Mouse (Mus musculus): Measurements from ENCODE around the gene Csad.
"Not testable (repeated sequence)": the region's sequence is repeated elsewhere in the genome, so short reads cannot be mapped to it uniquely, and the experiment has no call there.

The Csad gene

DNA sequence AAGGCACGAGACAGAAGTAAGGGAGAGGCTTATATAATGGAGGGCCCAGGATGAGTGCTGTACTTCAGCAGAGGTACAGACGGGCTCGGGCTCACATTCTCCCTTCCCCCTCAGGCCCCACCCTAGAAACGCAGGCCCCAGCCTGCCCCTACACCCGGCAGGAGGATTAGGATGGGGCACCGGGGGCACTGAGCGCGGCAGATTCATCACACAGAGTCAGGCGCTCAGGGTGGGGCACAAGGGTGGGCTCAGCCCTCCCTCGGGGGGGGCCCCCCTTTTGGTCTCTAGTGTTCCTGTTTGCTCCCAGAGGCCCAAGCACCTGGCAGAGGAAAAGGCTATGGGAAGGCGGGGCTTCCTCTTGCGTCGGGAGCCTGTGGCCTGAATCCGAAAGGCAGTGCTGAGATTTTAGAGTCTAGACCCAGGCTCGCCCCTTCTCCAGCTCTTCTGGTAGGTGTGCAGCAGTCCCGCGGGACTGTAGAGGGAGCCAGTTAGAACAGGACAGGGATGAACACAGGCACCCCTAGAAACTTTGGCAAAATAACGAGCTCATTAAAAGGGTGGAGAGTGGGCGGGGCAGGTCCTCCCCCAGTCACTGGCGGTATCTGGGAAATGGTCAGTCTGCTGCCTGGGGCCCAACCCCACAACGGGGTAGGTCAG lies 31.0 kb upstream of the Csad start:
- no peak for DNase-seq (ENCODE audit: extremely low read depth, insufficient read length, low spot score)

DNA sequence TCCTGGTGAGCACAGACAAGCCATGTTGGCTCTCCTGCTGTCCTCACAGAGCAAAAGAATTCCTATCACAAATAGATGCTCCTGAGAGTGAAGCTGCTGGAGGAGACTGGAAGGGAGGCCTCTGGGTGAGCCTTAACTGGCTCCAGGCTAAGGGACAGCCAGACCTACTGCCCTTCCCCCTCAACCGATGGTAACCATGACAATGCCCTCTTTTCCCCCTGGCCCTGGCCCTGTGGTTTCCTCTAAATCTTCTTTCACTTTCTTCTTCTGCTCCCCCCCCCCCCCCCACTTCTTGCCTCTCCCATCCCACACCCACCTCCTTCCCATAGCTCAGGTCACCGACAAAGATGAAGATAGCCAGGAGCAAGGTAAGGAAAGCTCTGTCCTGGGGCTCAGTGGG lies 29.4 kb upstream of the Csad start:
- no peak for DNase-seq (ENCODE audit: extremely low read depth, insufficient read length, low spot score)

DNA sequence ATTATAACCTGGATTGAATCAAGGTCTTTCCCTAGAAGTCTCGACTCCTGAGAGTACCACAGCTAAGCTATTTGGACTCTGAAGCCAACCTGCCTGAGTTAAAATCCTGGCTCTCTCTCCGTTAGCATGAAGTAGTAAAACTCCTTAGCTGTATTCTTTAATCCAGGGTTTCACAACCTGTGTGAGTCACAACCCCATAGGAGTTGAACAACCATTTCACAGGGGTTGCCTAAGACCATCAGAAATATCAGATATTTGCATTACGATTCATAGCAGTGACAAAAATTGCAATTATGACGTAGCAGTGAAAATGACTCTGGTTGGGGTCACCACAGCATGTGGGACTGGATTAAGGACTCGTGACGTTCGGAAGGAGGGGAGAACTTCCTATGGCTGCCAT lies 28.2 kb upstream of the Csad start:
- no peak for DNase-seq (ENCODE audit: extremely low read depth, insufficient read length, low spot score)

- no peak for DNase-seq (ENCODE audit: extremely low read depth, insufficient read length, low spot score)
Measured at GRCm38 (mm10) chr15:102231748-102232147, 27.2 kb upstream of the Csad start, which contains the start of gene Itgb7. Itgb7 (minus strand) TSS chr15:102231944.

- peak; percentile 81 for DNase-seq (ENCODE audit: extremely low read depth, insufficient read length, low spot score)
Measured at GRCm38 (mm10) chr15:102230408-102231321, 26.1 kb upstream of the Csad start.

DNA sequence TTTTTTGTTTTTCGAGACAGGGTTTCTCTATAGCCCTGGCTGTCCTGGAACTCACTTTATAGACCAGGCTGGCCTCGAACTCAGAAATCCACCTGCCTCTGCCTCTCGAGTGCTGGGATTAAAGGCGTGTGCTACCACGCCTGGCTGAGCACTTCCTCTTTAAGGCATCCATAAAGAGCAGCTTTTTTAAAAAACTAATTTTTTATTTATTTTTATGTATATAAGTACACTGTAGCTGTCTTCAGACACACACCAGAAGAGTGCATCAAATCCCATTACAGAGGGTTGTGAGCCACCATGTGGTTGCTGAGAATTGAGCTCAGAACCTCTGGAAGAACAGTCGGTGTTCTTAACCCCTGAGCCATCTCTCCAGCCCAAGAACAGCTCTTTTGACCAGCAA lies 21.1 kb upstream of the Csad start:
- DNase-seq (ENCODE audit: extremely low read depth, insufficient read length, low spot score) = not testable (repeated sequence)

DNA sequence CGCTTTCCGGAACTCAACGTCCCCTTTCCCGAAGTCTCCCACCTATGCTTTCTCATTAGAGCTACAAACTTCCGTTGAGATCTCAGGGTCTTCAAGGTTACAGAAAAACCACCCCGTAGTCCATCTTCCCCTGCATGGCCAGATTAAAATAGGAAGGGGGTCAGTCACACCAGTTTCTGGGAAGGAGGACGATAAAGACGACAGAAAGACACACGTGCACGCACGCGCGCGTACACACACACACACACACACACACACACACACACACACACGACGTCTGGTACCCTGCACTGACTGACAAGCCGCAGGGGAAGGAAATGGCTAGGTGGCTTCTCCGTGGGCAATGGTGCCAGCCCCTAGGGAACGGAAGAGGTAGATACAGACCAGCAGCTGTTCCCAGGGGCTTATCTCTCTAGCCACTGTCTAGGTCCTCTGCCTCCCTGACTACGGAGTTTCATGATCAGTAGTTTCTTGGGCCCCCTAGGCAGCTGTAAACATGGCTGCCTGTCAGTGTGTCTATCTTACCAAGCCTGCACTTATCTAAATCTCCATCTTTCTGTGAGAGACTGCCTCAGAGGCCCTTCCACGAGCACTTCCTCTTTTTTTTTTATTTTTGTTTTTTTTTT lies 20.6 kb upstream of the Csad start:
- DNase-seq (ENCODE audit: extremely low read depth, insufficient read length, low spot score) = no peak

- DNase-seq (ENCODE audit: extremely low read depth, insufficient read length, low spot score) = peak; percentile 50
Measured at GRCm38 (mm10) chr15:102224186-102224991, 19.9 kb upstream of the Csad start.

DNA sequence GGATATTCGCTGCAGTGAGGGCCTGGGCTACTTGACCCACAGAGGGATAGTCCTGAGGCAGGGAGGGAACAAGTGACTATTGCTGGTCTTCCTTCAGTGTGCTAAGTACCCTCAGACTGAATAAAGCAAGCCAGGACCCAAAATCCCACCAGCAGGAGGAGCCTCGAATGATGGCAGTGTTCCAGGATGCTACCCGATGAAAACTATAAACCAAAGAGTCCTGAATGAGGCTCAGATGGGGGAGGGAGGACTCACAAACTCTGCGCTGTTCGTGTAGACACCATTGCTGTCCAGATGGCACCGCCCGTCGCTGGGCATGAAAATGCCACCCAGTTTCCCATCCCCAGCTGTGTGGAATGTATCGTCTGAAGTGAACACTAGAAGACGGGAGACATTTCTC lies 17.9 kb upstream of the Csad start:
- no peak for DNase-seq (ENCODE audit: extremely low read depth, insufficient read length, low spot score)

- no peak for DNase-seq (ENCODE audit: extremely low read depth, insufficient read length, low spot score)
Measured at GRCm38 (mm10) chr15:102217325-102217724, 12.8 kb upstream of the Csad start.

DNA sequence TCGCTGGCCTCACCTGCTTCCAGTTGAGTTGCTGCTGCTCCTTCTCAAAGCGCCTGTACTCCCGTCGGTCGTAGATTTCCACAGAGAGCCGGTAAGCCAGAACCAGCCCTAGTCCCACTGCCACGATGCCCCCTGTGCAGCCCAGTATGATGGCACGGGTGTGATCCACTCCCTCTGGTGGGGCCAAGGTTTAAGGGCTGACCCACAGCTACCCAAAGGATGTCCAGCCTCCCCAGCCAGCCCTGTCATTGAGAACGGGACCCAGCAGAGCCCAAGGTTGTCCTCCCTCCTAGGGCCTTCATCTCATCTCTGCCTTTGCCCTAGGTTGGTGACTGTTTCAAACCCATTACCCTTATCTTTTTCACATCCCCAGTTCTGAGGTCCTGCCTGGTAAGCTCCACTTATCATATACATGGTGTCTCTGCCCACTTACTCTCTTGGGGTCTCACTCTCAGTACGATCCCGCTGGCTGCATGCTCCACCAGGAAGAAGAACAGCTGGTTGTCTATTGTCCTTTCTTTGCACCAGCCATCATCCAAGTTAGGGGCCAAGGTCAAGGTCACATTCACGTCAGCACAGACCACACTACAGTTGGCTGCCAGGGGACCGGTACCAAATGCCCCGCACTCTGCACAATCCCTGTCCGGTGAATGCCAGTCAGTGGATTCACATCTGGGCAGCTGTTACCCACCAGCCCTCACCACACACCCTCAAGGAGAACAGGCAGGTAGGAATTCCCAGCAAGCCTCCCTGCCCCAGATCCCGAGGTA lies 12.1 kb upstream of the Csad start:
- no peak for DNase-seq (ENCODE audit: extremely low read depth, insufficient read length, low spot score)

GRCm38 (mm10) chr15:102215624-102216023 lies 11.1 kb upstream of the Csad start:
- no peak for DNase-seq (ENCODE audit: extremely low read depth, insufficient read length, low spot score)

- DNase-seq (ENCODE audit: extremely low read depth, insufficient read length, low spot score) = no peak
Measured at GRCm38 (mm10) chr15:102214132-102214531, 9.6 kb upstream of the Csad start.

DNA sequence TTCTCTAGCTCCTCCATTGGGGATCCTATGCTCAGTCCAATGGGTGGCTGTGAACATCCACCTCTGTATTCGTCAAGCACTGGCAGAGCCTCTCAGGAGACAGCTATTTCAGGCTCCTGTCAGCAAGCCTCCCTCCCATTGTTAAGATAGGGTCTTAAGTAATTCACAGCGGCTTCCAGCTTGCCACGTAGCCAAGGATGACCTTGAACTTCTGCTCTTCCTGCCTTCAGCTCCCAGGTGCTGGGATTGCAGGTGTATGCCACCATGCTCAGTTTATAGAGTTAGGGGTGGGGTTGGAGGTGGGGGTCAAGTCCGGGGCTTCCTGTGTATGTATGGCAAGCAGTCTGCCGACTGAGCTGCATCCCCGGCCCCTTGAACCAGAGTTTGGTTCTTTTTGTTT lies 7.4 kb upstream of the Csad start:
- DNase-seq (ENCODE audit: extremely low read depth, insufficient read length, low spot score) = no peak

- no peak for DNase-seq (ENCODE audit: extremely low read depth, insufficient read length, low spot score)
Measured at GRCm38 (mm10) chr15:102210816-102211215, 6.3 kb upstream of the Csad start.

- DNase-seq (ENCODE audit: extremely low read depth, insufficient read length, low spot score) = no peak
Measured at GRCm38 (mm10) chr15:102209114-102209513, 4.6 kb upstream of the Csad start.

DNA sequence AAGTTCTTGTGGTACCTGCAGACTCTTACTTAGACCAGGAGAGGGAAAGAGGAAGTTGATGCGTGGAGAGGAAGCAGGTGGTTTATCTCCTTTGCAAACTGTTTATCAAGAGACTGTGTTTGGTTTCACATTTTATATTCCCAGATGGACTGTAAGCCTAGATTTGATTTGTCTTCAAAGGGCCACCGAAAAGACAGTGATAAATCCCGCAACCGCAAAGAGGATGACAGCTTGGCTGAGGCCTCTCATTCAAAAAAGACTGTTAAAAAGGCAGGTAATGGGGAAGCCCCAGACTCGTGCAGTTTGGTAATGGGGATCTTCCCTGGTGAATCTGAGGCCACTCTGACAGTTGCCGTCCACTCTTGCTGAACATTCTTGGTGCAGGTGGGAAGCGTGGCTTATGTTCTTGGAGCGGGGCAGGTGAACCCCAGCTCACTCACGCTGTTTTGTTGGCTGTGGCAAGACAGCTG lies 3.6 kb upstream of the Csad start:
- no peak for DNase-seq (ENCODE audit: extremely low read depth, insufficient read length, low spot score)

GRCm38 (mm10) chr15:102207351-102207750 lies 2.8 kb upstream of the Csad start:
- DNase-seq (ENCODE audit: extremely low read depth, insufficient read length, low spot score) = no peak

GRCm38 (mm10) chr15:102205779-102206178 lies 1.3 kb upstream of the Csad start:
- no peak for DNase-seq (ENCODE audit: extremely low read depth, insufficient read length, low spot score)

DNA sequence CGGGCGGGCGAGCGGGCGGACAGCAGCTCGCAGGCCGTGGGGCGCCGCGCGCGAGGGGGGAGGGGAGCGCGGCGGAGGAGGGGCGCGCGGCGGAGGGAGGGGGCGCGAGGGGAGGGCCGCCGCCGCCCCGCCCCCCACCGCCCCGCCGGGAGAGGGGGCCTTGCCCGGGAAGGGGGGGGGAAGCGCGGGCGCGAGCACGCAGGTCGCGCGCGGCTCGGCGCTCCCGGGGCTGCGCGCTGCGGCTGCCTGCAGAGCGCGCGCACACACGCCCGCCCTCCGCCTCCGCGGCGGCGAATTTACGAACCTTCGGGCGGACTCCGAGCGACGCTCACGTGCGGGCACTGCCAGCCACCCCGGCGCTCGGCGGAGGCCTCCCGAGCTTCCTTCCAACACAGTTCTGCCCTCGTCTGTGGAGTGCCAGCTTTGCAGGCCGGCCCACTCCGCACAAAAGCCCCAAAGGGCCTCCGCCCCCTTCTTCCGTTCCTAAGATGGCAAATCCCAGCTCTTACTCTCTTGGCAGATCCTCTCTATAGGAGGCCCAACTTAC lies 616 bp downstream of the Csad start:
- DNase-seq (ENCODE audit: extremely low read depth, insufficient read length, low spot score) = peak; percentile 83

Measured in 3134 (cell line).